ENCODE assay signal across 10 mouse cellular contexts in genomic region chr19:55747926-55748291, GRCm38 (mm10). TPM values are rescaled to one million over a fixed set of nuclear protein-coding genes. Genes with fewer than 3 reads are reported as not detected.
DNase-seq lines count a peak whose midpoint lies in the region; ATAC-seq and TF ChIP-seq lines count a peak whose summit lies in the region.
"Had no signal": no experiment of that assay in that cellular context is flagged by ENCODE, and none has a peak within 500 bp of the region (broad histone marks: within the 10 kb centered on the region; RNA-seq: fewer than 3 reads in every experiment).

No protein-coding gene starts in this region.

- no peaks in the 10 kb centered on the region for H3K9me3 ChIP-seq in hindbrain, embryonic 12.5 days (replicated peaks)
- no peaks in the 10 kb centered on the region for H3K9me3 ChIP-seq in hindbrain, embryonic 16.5 days (ENCODE audit: control insufficient read depth, low read length)
- H3K9me3 ChIP-seq in embryonic facial prominence, embryonic 15.5 days (replicated peaks): no peaks in the 10 kb centered on the region
- H3K9me3 ChIP-seq in midbrain, embryonic 11.5 days (ENCODE audit: control insufficient read depth, low read length): no peaks in the 10 kb centered on the region

- no peak for TF ChIP-seq CTCF in brain, embryonic 14.5 days (IDR thresholded peaks at IDR 0.05; ENCODE audit: borderline replicate concordance, extremely low read depth, insufficient read depth, insufficient read length)

- H3K4me1 ChIP-seq in hindbrain, embryonic 12.5 days: peaks cover 82% of the 10 kb centered on the region
- peaks cover 24% of the 10 kb centered on the region for H3K4me1 ChIP-seq in hindbrain, embryonic 16.5 days (ENCODE audit: control insufficient read depth, insufficient read depth, low read depth, low read length)
- peaks cover 78% of the 10 kb centered on the region for H3K4me1 ChIP-seq in embryonic facial prominence, embryonic 15.5 days
- peaks cover 62% of the 10 kb centered on the region for H3K4me1 ChIP-seq in midbrain, embryonic 11.5 days (ENCODE audit: control insufficient read depth, insufficient read depth, low read length)

- H3K27ac ChIP-seq in hindbrain, embryonic 12.5 days: no peak overlapping the region
- H3K27ac ChIP-seq in hindbrain, embryonic 16.5 days (ENCODE audit: low read depth, low read length): no peak overlapping the region
- H3K27ac ChIP-seq in embryonic facial prominence, embryonic 15.5 days (replicated peaks): peak overlapping the region; percentile 80
- peak overlapping the region; percentile 10; the same call in 1 of the 2 replicates for H3K27ac ChIP-seq in midbrain, embryonic 11.5 days (ENCODE audit: low read depth, low read length)

- ATAC-seq in hindbrain, embryonic 12.5 days (ENCODE audit: low FRiP score): no peak
- ATAC-seq in hindbrain, embryonic 16.5 days: no peak
- no peak for ATAC-seq in embryonic facial prominence, embryonic 15.5 days (ENCODE audit: insufficient number of reproducible peaks, low FRiP score, low TSS enrichment, low read depth)
- ATAC-seq in midbrain, embryonic 11.5 days (ENCODE audit: low FRiP score): no peak
- ATAC-seq: lung, postnatal 0 days had no signal

- no peak for TF ChIP-seq POLR2A in brain, embryonic 14.5 days (IDR thresholded peaks at IDR 0.05; ENCODE audit: borderline replicate concordance, extremely low read depth, insufficient read depth, insufficient read length, poor library complexity, severe bottlenecking)

- no peak overlapping the region for H3K9ac ChIP-seq in hindbrain, embryonic 12.5 days
- no peak overlapping the region for H3K9ac ChIP-seq in hindbrain, embryonic 16.5 days (ENCODE audit: low read depth, low read length)
- H3K9ac ChIP-seq in embryonic facial prominence, embryonic 15.5 days: no peak overlapping the region; the same call in 1 of the 2 replicates
- H3K9ac ChIP-seq in midbrain, embryonic 11.5 days (ENCODE audit: low read length): 0 out of 2 replicates have a peak overlapping the region, but pooled peaks have one; percentile 5

- H3K36me3 ChIP-seq in hindbrain, embryonic 12.5 days: no peaks in the 10 kb centered on the region
- H3K36me3 ChIP-seq in hindbrain, embryonic 16.5 days (ENCODE audit: control insufficient read depth, insufficient read depth, low read length): no peaks in the 10 kb centered on the region
- no peaks in the 10 kb centered on the region for H3K36me3 ChIP-seq in embryonic facial prominence, embryonic 15.5 days
- H3K36me3 ChIP-seq in midbrain, embryonic 11.5 days (ENCODE audit: control insufficient read depth, insufficient read depth, low read length): no peaks in the 10 kb centered on the region

- peak; percentile 72 for DNase-seq in brain, embryonic 14.5 days (ENCODE audit: low read depth)
- no peak for DNase-seq in midbrain, embryonic 11.5 days (ENCODE audit: low spot score, missing footprints)
- DNase-seq in thymus, postnatal 0 days (ENCODE audit: low spot score): no peak
- no peak for DNase-seq in right cerebral cortex, postnatal 10 days (ENCODE audit: low spot score in 2 of 2)
- DNase-seq: kidney, adult 8-10 months; thymus, postnatal 14 days had no signal

- H3K4me3 ChIP-seq in hindbrain, embryonic 12.5 days: no peak overlapping the region
- H3K4me3 ChIP-seq in hindbrain, embryonic 16.5 days (ENCODE audit: low read length): no peak overlapping the region
- no peak overlapping the region for H3K4me3 ChIP-seq in embryonic facial prominence, embryonic 15.5 days (replicated peaks)
- peak overlapping the region; percentile 15 for H3K4me3 ChIP-seq in midbrain, embryonic 11.5 days (ENCODE audit: low read depth, low read length)

- peak overlapping the region; percentile 30 for H3K4me2 ChIP-seq in hindbrain, embryonic 12.5 days (replicated peaks)
- H3K4me2 ChIP-seq in hindbrain, embryonic 16.5 days (ENCODE audit: low read length): no peak overlapping the region
- H3K4me2 ChIP-seq in embryonic facial prominence, embryonic 15.5 days (replicated peaks): peak overlapping the region; percentile 40
- peak overlapping the region; percentile 75 for H3K4me2 ChIP-seq in midbrain, embryonic 11.5 days

- peaks cover 24% of the 10 kb centered on the region for H3K27me3 ChIP-seq in hindbrain, embryonic 12.5 days
- H3K27me3 ChIP-seq in hindbrain, embryonic 16.5 days (replicated peaks; ENCODE audit: control insufficient read depth, insufficient read depth, low read length): peaks cover 25% of the 10 kb centered on the region
- H3K27me3 ChIP-seq in embryonic facial prominence, embryonic 15.5 days: no peaks in the 10 kb centered on the region
- no peaks in the 10 kb centered on the region for H3K27me3 ChIP-seq in midbrain, embryonic 11.5 days (ENCODE audit: control insufficient read depth, insufficient read depth, low read length)

- WGBS in hindbrain, embryonic 12.5 days: 32% methylated on average over 6 of the region's 6 CpGs
- 26% methylated on average over 6 of the region's 6 CpGs for WGBS in hindbrain, embryonic 16.5 days
- WGBS in embryonic facial prominence, embryonic 15.5 days: 23% methylated on average over 6 of the region's 6 CpGs
- WGBS in midbrain, embryonic 11.5 days: 30% methylated on average over 6 of the region's 6 CpGs

RNA-seq across cellular contexts. Expression of gene Tcf7l2, which starts 6.3 kb away (rescaled TPM):
- polyA plus RNA-seq in hindbrain, embryonic 12.5 days (2016; fragmentation: Nextera tagmentation; extraction: Ambion mirVana): 78.0 and 81.6 TPM in 2 replicates
- 27.0 and 38.2 TPM in 2 replicates for polyA plus RNA-seq in hindbrain, embryonic 16.5 days (2015; fragmentation: Nextera tagmentation; extraction: Ambion mirVana)
- 222 and 296 TPM in 2 replicates for polyA plus RNA-seq in brain, embryonic 14.5 days (2012; rRNA removed)
- polyA plus RNA-seq in embryonic facial prominence, embryonic 15.5 days (2015; fragmentation: Nextera tagmentation; extraction: Ambion mirVana): 101 and 108 TPM in 2 replicates
- polyA plus RNA-seq in midbrain, embryonic 11.5 days (2014; fragmentation: Nextera tagmentation; extraction: Ambion mirVana): 379 and 401 TPM in 2 replicates
- 12.8 and 14.1 TPM in 2 replicates for polyA plus RNA-seq in thymus, postnatal 0 days (2015; fragmentation: Nextera tagmentation; extraction: Ambion mirVana)

Comparison
In these comparisons a context has a peak if more than half of its experiments do, and no peak if none do; other contexts are left out.
1. H3K27ac ChIP-seq: peak in embryonic facial prominence, embryonic 15.5 days (single experiment) and midbrain, embryonic 11.5 days (single experiment); none in hindbrain, embryonic 12.5 days (single experiment) and hindbrain, embryonic 16.5 days (single experiment).